Mouse (Mus musculus) monocyte, adult 2 months (primary cell): ENCODE measurements at regions not wholly inside any gene's neighbourhood (a gene's known extent, or its start where the extent isn't known, plus 50 kb on each side); places are given as distances from the start of the nearest gene placed in this dataset.
A peak's percentile ranks its signal among the peaks of the same experiment; 100 is the strongest.

Source experiments
- DNase-seq, 2 experiments: peaks; one replicate each; pipeline ENCODE4 v3.0.0; 2022; ENCODE audit warnings: low spot score in 2 of 2, low read depth in 1 of 2

GRCm38 (mm10) chr9:104496220-104496619, 50.9 kb upstream of the Cpne4 start:
- no peak for DNase-seq

- DNase-seq: no peak
These were observed 56.4 kb upstream of the Cpne4 start for GRCm38 (mm10) chr9:104490696-104491095.

GRCm38 (mm10) chr9:104489383-104489782, 57.7 kb upstream of the Cpne4 start:
- DNase-seq: no peak

GRCm38 (mm10) chr9:104482440-104482839, 64.6 kb upstream of the Cpne4 start:
- no peak for DNase-seq

GRCm38 (mm10) chr9:104480683-104481082, 66.4 kb upstream of the Cpne4 start:
- DNase-seq: no peak

- DNase-seq: no peak
These were observed 72.3 kb upstream of the Cpne4 start for GRCm38 (mm10) chr9:104474831-104475230.

GRCm38 (mm10) chr9:104467238-104467637, 79.8 kb upstream of the Cpne4 start:
- DNase-seq: no peak

- DNase-seq: no peak
These were observed 83.4 kb upstream of the Cpne4 start for GRCm38 (mm10) chr9:104463701-104464100.

- no peak for DNase-seq
These were observed 87.0 kb upstream of the Cpne4 start for GRCm38 (mm10) chr9:104460133-104460532.

- DNase-seq: no peak
These were observed 89.5 kb upstream of the Cpne4 start for GRCm38 (mm10) chr9:104457635-104458034.

- DNase-seq: no peak
These were observed 98.4 kb upstream of the Cpne4 start for GRCm38 (mm10) chr9:104448577-104449165.

- DNase-seq: peak in 1 of 2 experiments; percentile 18
These were observed 102.2 kb upstream of the Cpne4 start for GRCm38 (mm10) chr9:104444906-104445305.

- DNase-seq: no peak
These were observed 103.8 kb upstream of the Cpne4 start for GRCm38 (mm10) chr9:104443236-104443635.

- no peak for DNase-seq
These were observed 75.5 kb upstream of the Acpp start for GRCm38 (mm10) chr9:104413021-104413420.

GRCm38 (mm10) chr9:104410211-104410610, 72.7 kb upstream of the Acpp start:
- no peak for DNase-seq

GRCm38 (mm10) chr9:104409381-104409780, 71.8 kb upstream of the Acpp start:
- no peak for DNase-seq

- DNase-seq: no peak
These were observed 71.2 kb upstream of the Acpp start for GRCm38 (mm10) chr9:104408571-104409294.

- no peak for DNase-seq
These were observed 70.2 kb upstream of the Acpp start for GRCm38 (mm10) chr9:104407559-104408376.

GRCm38 (mm10) chr9:104407011-104407410, 69.5 kb upstream of the Acpp start:
- DNase-seq: no peak

GRCm38 (mm10) chr9:104406491-104406890, 68.9 kb upstream of the Acpp start:
- no peak for DNase-seq

GRCm38 (mm10) chr9:104403863-104404262, 66.3 kb upstream of the Acpp start:
- DNase-seq: no peak

- DNase-seq: no peak
These were observed 64.1 kb upstream of the Acpp start for GRCm38 (mm10) chr9:104401673-104402072.
